Mouse (Mus musculus): Measurements from ENCODE around the gene Krt7.

- no peak for TF ChIP-seq CTCF (IDR thresholded peaks at IDR 0.05; ENCODE audit: borderline replicate concordance, control insufficient read depth, extremely low read depth, insufficient read depth, low read length, poor library complexity)
- no peak for TF ChIP-seq POLR2A (IDR thresholded peaks at IDR 0.05; ENCODE audit: control insufficient read depth, extremely low read depth, insufficient read depth, low read length, poor library complexity)
These were observed 10.1 kb downstream of the Krt7 start for GRCm38 (mm10) chr15:101420903-101421302.

Data from thymus, adult 2 months (tissue).